Mouse (Mus musculus) cerebellum, adult 9-10 months (tissue): ENCODE measurements around the gene Ncdn.

Experiments
- DNase-seq: peaks from one replicate; pipeline ENCODE4 v3.0.0; 2022

Ncdn gene

DNA sequence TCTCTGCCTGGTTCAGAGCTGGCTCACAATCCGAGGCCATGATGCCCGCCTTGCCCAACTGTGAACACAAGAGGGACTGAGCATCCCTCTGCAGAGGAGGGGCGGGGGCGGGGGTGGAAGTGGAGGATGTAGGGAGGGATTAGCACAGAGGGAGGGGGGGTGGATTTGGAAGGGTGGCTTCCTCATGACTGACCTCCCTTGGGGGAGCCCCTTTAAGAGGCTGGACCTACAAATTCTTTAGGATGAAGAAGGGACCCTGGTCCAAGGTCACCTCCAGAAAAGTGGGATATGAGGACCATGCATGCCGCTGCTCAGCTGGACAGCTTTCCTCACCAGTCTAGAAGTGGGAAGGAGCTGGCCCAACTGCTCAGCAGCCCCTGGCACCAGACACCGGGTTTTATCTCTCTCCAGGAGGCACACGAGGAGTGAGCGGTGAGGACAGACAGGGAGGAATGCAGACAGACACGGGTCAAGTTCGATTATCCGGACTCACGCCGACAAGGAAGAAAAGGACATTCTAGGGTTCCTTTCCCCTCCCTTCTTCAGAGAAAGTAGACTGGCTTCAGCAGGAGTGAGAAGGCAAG, 1.1 kb downstream of the Ncdn start:
- peak; percentile 78 for DNase-seq

DNA sequence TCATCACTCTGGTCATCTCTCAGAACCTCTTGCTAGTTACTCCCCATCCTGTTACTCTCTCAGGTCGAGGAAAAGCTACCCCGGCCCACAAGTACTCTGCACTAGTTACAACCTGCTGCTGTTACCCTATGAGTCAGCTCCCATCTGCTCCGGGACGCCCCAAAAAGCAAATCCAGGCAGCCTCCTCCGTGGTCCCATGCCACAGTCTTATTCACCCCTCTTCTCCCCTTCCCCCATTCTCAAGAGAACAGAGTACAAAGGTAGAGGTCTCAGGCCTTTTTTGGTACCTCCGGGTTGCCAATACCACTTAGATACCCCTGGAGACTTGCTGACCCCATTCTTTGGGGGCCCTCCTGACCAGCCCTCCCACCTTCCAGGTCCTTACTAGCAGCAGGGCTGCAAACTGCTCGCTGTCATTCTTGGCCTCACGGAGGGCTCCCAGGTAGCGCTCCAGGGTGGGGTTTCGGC, 1.6 kb downstream of the Ncdn start:
- DNase-seq: peak; percentile 77

DNA sequence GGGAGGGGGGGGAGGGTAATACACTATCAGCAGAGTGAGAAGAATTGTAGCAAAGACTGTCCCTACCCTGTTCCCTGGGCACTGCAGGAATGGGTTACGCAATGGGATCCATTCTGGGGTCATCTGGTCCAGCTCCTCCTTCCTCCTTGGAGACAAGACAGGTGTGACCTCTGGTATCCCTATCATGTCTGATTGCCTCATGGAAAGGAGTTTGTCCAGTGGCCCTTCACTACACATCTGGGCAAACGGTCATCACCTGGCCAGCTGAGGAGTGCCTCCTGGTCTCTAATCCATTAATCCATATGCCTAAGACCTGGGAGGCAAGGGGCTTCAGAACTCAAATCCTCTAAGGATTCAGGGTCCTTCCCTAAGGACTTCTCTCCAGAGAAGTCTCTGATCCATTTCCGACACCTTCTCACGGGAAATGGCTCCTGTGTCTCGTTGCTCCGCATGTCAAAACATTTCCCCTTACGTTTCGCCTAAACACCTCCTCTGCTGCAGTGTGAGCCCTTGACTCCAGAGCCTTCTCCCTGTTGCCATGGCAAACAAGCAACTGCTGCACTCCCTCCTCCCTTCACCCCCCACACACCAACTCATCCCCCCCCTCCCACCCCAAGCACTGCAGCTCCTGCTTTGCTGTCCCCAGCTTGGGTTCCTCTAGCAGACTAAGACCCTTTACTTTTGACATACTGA, 2.2 kb downstream of the Ncdn start:
- peak; percentile 63 for DNase-seq

DNA sequence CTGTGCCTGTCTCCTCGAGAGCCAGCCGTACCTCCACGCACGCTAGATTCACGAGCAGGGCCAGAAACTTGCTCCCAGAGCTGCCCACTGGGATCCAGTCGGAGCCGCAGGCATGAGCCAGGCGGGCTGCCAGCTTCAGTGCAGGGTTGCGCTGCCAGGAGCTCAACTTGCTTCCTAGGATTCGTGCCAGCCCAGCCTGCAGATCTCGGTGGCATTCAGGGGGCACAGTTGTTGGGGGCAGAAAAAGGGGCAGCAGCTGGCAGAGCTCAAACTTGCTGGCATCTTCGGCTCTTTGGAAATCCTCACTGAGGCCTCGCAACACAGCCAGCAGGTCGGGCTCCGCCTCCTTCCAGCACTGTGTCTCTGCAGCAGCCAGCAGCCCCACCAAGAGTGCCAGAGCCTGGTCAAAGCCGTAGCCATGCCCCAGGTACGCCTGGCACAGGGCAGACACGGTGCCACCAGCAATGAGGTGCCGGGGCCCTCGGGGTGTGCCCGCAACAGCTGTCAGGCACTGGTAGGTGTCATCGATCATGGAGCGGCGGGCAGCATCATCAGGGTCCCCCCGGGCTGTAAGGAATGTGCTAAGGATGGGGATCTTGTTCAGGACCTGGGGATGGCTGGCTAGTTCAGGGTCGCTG, 3.1 kb downstream of the Ncdn start:
- DNase-seq: peak; percentile 85

DNA sequence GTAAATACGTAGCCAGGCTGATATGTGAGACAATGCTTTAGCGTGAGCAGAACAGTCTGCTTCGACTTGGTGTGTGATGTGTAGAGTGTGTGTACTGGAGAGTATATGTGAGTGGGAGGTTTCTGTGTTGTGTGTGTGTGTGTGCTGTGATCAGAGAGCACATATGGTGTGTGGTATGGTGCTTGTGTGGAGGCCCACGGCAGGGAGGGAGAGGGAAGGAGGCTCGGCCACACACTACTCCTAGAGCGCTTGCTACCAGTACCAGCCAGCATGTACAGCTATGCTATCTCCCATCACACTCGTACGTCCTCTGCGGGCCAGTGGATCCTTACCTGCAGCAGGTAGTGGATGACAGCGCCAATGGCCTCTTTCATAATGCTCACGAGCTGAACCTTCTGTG, 3.7 kb downstream of the Ncdn start:
- no peak for DNase-seq

DNA sequence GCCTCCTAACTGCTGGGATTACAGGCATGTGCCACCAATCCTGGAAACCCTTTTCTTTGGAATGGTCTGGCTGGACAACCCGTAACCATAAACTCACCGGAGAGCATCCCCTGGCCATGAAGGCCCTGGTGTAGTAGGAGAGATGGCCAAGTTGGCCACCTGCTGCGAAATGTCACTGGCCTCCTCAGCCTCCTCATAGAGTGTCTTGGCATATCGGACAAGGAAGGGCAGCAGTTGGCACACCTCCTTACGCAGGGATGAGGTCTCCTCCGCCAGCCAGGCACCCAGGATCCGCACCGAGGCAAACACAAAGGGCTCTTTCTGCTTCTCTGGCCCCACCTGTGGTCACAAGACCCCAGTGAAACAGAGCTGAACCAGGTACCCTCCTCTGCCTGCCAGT, 4.9 kb downstream of the Ncdn start:
- DNase-seq: peak; percentile 67

DNA sequence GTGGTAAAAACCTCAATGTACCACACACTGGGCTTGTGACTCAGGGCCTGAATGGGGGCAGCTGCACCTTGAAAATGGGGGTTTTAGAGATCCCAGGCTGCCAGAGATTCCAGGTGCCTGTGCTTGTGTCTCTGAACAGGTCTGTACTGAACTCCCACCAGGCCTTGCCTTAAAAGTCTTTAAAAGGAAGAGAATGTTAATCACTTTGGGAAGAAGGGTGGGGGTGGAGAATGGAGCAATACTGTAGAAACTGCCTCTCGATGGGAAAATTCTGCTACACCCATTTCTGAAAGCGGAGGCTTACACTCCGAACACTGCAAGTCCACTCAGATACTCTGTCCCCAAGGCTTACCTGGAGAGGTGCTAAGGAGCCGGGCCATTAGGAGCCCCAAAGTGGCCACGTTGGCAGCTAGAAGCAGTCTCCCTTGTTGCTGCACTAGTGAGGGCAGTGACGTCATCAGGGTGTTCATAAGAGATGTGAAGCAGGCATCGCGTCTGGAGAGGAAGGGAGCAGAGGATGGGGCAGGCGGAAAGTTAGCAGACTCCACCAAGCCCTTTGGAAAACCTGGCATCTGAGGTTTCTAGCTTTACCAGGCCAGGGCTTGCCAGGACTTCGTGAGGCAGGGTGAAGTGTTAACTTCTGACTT, 6.9 kb downstream of the Ncdn start:
- DNase-seq: peak; percentile 42

DNA sequence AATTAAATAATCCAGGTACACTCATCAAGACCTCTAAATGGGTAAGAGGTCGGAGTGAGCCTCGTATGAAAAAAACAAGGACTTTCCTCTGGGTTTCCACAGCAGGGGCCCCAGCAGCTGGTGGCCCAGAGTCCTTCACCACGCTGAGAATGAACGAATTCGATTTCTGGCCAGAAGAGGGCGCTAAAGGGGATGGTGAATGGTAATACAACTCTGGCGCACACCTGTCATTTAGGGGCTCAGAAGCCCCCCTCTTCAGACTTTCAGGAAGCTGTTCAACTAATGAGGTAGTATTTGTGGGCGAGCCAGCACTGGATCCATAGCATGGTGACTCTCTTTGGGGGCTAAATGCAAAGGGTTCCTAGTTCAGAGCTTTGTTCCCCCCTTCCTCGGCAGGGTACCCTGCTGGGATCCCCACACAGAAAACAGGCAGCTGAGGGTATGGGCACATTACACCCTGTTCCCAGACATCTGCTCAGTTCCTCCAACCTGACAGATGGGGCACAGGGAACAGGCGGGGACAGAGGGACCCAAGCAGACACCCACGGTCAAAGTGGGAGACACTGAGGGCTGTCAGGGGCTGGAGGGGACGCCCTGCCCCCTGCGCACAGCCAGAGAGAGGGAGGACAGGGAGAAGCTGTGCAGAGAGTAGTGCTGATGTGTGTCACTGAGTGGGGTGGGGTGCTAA, 7.6 kb downstream of the Ncdn start:
- peak; percentile 73 for DNase-seq

DNA sequence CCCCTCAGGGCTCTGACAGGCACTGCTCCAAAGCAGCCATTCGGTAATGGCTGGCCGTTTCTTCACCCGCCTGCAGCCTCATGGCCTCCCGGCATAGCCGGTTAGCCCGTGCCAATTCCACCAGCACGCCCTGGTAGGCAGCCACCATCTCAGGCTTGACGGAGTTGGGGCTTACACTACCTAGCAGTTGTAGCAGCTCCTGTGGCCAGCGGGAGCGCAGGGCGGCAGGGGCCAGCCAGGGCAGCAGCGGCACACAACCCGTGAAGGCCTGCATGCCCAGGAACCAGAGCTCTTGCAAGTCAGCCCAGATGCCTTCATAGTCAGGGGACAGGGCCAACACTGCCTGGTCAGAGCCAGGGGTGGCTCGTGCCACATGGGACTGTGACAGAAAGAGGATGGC, 8.4 kb downstream of the Ncdn start:
- peak; percentile 70 for DNase-seq

DNA sequence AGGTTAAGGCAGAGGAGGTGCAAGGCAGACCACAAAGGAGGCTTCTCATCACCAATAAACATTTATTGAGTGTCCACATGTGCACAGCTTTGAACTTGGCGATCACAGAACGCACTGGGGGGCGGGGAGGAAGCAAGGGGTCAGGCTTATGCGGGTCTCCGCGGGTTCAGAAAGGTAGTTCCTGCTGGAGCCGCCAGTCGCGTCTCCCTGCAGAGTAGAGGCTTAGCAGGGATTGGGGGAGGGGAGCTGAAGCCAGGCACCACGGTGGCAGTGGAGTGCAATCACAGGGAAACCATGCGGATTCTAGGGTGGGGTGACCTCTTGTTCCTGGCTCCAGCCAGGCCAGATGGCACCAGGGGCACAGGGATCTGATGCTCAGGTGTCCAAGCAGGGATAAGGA, 9.5 kb downstream of the Ncdn start:
- DNase-seq: no peak

DNA sequence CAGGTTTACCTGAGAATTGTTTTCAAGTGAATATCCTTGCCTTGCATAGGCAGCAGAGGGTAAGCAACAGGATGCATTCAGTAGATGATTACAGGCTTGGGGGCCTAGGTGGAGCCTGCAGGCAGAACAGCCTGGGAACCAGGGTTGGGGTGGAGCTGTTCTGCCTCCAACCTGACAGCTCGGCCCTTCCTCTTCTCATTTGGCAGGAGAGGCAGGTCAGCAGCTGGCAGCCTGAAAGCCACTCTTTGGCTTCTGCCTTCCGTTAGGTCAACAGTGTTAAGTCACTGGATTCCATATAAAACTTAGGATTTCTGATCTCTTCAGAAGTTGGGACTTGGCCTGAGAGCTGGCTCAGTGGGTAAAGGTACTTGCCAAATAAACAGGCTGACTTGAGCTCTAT, 10.3 kb downstream of the Ncdn start:
- no peak for DNase-seq

DNA sequence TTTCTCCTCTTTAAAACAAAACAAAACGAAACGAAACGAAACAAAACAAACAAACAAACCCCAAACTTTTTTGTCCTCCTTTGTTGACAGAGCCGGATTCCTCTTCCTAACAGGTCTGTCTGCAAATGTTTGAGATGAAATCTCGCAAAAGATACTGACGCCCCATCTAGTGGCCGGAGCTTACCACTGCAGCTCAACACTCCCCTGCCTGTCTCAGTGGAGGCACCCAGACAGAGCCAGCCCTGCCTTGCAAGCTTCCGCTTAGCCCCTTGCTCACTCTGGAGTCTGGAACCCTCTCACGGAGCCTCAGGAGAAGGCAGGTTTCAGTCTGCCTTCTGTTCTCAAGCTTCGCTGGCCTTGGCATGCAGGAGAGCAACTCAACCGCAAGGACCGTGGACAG, 11.8 kb downstream of the Ncdn start:
- peak; percentile 88 for DNase-seq

DNA sequence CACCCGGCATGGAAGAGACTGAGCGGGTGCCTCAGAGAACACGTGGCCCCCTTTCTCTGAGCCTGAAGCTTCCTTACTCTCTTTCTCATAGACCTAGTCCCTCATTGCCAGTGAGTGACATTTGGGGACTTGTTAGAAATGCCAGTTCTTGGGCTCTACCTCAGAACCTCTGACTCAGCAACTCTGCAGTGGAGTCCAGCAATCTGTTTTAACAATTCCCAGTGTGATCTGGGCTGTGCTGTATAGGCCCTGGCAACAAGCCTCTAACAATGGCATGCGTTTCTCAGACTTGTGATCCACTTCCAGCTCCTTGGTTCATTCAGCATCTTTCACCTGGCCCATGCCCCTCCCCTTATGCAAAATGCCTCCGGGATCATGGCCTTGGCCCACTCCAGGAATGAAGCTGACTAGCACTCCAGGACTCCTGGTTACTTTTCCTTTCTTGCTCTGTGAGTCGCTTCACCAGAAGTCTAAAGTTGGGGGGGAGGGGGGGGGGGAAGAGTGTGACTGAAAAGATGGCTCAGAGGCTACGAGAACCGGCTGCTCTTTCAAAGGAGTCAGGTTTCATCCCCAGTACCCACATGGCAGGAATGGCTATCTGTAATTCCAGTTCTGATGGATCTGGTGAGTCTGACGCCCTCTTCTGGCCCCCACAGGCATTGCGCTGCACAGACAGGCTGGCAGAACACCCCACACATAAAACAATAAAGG, 13.1 kb downstream of the Ncdn start:
- no peak for DNase-seq

DNA sequence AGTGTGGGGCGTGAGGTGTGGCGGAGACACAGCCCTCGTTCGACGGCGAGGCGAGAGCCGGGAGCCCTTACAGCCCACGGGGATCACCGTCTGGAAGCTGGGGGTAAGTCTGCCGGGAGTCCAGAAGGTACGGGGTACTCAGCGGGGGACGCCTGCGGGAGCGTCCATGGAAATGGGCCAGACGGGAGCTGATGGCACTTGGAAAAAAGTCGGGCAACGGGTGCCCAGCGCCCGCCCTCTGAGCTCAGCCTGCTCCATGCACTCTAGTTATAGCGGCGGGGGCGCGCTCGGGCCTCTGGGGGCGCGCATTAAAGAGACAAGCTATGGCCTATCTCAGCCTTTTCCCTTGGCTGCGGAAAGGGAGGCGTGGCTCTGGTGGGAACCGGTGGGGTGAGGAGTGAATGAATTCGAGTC, 17.2 kb downstream of the Ncdn start, which contains the start of gene Tfap2e:
Gene Tfap2e (minus strand): TSS at position 240 of the 414 bp plus-strand sequence.
- no peak for DNase-seq

DNA sequence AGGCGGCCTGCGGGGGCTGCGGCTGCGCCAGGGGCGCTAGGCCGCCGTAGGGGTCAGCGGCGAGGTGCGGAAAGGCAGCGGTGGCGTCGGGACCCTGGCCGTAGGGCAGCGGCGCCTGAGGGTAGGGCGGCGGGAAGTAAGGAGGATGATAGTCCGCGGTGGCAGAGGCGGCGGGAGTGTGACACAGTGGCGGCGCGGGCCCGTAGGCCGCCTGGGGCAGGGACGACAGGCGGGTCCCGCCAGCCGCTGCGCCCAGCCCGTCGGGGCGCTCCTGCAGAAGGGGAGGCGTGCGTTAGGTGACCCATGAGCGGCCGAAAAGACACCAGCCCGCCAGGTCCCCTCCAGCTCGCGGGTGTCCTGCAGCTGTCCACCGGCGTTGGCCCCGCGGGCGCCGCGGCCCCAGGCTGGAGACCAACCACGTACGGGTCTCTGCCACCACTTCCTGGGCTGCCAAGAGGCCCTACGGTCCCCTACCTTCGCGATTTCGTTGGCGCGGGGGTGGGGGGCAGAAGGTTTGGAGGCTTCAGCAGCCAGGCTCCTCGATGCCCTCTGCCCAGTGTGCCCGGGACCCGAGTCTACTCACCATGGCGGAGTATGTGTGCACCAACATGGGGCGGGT, 17.7 kb downstream of the Ncdn start:
- DNase-seq: no peak

DNA sequence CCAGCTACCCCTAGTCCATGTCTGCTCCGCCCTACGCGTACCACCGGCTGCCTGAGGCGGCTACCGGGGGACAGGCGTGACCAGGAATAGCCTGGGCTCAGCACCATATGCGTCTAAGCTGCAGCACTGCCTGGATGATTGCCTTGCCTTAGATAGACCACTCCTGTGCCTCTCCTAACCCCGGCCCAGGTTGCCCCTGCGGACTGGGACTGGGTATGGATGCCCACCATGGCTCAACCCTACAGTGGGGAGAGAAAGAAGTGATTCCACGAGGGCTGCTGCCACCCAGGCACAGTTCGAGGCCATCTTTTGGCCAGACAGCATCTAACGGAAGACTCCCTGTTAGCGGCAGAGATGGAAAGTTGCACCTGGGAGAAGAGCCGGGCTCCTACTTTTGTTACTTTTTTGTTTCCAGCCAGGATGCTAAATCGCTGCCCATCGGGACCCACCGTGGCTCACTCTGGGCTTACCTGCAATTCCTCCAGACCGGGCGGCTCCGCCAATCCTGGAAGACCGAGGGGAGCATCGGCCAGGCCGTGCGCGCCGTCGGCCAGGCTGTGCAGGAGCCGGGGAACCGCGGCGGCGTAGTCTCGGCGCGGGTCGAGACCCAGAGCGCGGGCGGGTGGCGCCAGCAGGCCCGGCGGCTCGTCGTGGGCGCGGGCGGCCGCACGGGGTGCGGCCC, 18.4 kb downstream of the Ncdn start:
- no peak for DNase-seq

DNA sequence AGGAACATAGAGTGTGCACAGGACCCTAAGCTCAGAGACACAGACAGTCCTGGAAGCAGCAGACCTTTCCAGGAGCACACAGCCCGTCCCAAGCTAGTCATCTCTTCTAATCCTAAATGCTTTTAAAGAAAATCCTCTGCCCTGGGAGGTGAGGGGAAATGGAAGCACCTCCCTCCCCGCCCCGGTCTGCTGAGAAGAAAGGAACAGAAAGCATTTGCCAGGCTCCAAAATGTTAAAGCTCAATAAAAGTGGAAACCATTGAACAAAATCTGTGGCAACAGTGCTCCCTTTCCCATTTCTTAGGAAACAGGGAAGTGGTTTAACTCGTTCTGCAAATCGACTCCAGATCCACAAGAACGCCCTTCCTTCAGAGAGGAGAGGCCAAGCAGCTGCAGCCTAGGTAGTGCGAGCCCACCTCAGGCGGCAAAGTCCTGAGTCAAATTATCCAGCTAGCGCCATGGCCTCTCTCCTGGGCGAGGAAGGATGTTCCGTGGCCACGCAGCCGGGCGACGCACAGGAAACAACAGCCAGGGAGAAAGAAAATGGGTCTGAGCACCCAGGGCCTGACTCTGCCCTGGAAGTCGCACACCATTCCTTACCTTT, 19.1 kb downstream of the Ncdn start:
- DNase-seq: no peak

DNA sequence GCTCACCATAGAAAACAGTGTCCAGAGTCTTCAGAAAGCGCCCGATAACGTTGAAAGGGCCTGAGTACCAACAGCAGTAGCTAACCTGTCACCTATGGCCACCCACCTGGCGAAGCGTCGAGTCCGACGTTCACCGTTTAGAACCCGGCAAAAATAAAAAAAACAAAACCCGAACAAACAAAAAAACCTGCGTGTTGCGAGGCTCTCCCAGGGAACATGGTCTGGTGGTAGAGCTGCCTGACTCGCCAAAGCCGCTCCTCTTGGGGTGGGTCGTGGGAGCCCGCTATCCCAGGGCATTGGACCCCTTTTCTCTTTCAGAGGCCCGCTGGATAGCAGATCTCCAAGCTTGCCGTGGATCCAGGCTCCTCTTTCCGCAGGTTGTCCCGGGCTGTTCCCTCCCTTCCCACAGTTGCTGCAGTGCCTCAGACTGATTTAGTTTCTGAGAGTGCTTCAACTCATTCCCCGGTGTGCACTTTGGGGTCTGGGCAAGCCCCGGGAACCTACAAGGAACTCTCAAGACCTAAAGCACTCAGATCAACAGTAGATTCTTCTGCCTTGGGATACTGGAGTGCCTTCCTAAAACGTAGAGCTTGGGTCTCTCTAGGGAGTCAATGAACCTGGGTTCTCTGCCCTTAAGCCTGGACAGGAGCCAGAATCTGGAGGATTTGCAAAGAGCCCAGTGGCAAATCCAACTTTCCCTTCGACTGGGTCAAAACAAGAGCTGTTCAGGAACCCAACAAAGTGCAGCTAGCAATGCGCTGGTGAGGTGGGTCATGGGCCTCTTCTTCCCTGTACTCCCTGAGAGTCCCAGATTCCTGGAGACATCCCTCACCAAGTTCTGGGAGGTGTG, 20.5 kb downstream of the Ncdn start:
- no peak for DNase-seq

DNA sequence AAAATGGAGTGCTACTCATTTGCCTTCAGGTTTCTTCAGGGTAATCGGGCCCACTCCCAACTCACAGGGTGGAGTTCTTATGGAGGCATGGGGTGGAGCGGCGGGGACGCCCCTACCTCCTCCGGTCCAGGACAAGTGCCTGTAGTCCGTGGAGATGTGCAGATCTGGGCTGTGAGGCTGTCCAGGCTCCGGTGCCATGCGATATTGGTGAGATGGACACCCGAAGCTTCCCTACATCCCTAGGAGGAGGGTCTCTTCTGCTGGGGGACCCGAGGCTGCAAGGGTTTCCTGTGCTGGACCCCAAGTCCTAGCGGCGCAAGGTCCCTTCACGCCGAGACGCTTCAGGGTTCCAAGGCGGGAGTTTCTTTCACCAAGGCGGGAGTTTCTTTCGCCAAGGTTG, 21.1 kb downstream of the Ncdn start:
- DNase-seq: no peak

DNA sequence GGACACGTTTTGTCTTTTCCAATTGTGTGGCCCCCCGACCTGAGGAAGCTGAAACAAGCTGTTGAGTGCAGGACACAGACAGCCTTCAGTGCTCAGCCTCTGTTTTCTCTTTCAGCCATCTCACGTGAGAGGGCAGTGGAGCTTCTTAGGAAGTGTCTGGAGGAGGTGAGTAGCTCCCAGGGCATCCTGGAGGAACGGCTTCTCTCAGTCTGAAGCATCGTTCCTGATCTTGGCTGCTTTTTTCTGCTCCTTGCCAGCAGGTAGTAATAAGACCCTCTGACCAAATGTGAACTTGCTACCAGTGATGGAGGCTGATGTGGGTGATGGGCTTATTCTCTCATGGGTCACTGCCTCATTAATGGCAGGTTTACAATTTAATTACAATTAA, 45.8 kb downstream of the Ncdn start:
- no peak for DNase-seq
